Mouse (Mus musculus) stomach, embryonic 16.5 days (tissue): ENCODE data around the gene Orm3. TPM values are rescaled to one million over a fixed set of nuclear protein-coding genes. Genes with fewer than 3 reads are reported as not detected.

Experiments used
- ATAC-seq: fragments of 200-750 bp; cut with Nextera tagmentation; 2 replicates; pipeline ENCODE4 v1.8.0; 2017; ENCODE audit warnings: moderate number of reproducible peaks, moderate TSS enrichment; ENCODE audit not compliant: insufficient read depth, low FRiP score
- H3K27ac ChIP-seq: fragments of 300-500 bp; sonication (generic); 2 replicates; pipeline ENCODE4 v1.5.1; 2014; ENCODE audit warnings: low read length
- H3K27me3 ChIP-seq: fragments of 300-500 bp; sonication (generic); 2 replicates; pipeline ENCODE4 v1.6.1; 2014; ENCODE audit warnings: low read length, control low read depth, mixed read lengths; ENCODE audit not compliant: control insufficient read depth, insufficient read depth
- H3K36me3 ChIP-seq: fragments of 300-500 bp; sonication (generic); 2 replicates; pipeline ENCODE4 v1.6.1; 2014; ENCODE audit warnings: low read length; ENCODE audit not compliant: control insufficient read depth, insufficient read depth
- H3K4me1 ChIP-seq: fragments of 300-500 bp; sonication (generic); 2 replicates; pipeline ENCODE4 v1.6.1; 2014; ENCODE audit warnings: low read length, control low read depth, mixed read lengths; ENCODE audit not compliant: control insufficient read depth, insufficient read depth
- H3K4me2 ChIP-seq: fragments of 300-500 bp; sonication (generic); 2 replicates; pipeline ENCODE4 v1.6.1; 2014; ENCODE audit warnings: low read depth, low read length, mixed read lengths
- H3K4me3 ChIP-seq: fragments of 300-500 bp; sonication (generic); replicated peaks from 2 replicates; pipeline ENCODE4 v1.5.1; 2014; ENCODE audit warnings: mild to moderate bottlenecking, low read length
- H3K9ac ChIP-seq: fragments of 300-500 bp; sonication (generic); 2 replicates; pipeline ENCODE4 v1.6.1; 2014; ENCODE audit warnings: low read length
- H3K9me3 ChIP-seq: fragments of 300-500 bp; sonication (generic); replicated peaks from 2 replicates; pipeline ENCODE4 v1.6.1; 2016; ENCODE audit warnings: low read length, control low read depth; ENCODE audit not compliant: control insufficient read depth
- WGBS: fragments of 180-500 bp; shearing (Covaris S2); extraction: QIAGEN DNeasy Blood & Tissue Kit; methylation state at CpG from one replicate; pipeline ENCODE4 v1.1.7; 2014; 5-methylcytosine and 5-hydroxymethylcytosine counted together
- polyA plus RNA-seq: library from polyadenylated mRNA; unstranded; fragments of >200 nt; fragmentation: Nextera tagmentation; extraction: Ambion mirVana; gene quantifications from 2 replicates; pipeline ENCODE4 v1.2.1, GENCODE M21; 2015

The Orm3 gene
- polyA plus RNA-seq, 1 experiment from 2014 or later = not detected

DNA sequence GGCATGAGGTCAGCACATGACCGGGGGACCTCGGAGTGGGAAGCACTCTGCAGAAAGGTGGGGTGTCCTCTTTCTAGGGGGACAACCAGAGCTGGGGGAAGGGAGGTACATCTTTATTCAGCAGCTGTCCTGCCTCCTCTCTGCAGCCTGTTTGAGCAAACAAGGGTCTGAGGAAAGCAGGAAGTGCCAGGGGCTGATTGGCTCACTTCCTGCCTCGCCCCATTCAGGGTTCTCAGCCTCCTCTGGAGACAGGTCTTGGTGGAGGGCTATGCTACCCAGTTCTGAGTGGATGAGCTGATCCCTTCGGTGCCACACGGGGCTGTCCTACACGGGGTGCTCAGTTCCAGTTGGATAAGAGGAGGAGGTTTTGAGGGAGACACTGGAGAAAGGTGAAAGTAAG, 35.4 kb downstream of the Orm3 start:
- H3K27me3 ChIP-seq = no peaks in the 10 kb centered on the region
- no peak overlapping the region for H3K27ac ChIP-seq
- ATAC-seq = no peak
- H3K4me2 ChIP-seq = no peak overlapping the region
- H3K36me3 ChIP-seq = 0 out of 2 replicates have a peak, but pooled peaks cover 6% of the 10 kb centered on the region
- WGBS = 77% methylated on average over 6 of the region's 6 CpGs
- H3K4me1 ChIP-seq = no peaks in the 10 kb centered on the region; the same call in 1 of the 2 replicates
- H3K9me3 ChIP-seq = no peaks in the 10 kb centered on the region
- H3K9ac ChIP-seq = no peak overlapping the region
- H3K4me3 ChIP-seq = no peak overlapping the region

DNA sequence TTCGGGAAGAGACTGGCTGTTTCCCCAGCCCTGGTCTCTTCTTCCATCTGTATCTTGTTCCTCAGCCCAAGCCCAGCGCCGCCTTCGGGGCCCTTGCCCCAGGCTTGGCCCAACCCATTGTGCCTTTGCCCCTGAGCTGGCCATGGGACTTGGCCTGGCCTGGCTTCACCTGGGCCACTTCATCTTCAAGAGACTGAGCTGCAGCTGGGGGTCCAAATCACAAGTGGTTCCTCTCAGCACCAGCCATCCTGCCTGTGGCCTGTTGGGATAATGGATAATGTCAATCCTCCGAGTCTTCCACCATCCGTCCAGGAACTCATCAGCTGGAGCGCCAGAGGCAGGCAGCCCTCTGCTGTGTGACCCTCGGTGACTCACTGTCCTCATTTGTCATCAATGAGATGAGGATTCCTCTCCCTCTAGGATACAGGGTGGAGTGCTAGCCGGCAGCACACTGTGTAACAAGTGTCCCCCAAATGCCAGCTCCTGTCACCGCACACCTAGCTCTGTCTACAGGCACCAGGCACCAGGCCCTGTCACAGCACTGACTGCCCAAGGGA, 42.1 kb downstream of the Orm3 start:
- H3K27ac ChIP-seq = no peak overlapping the region

DNA sequence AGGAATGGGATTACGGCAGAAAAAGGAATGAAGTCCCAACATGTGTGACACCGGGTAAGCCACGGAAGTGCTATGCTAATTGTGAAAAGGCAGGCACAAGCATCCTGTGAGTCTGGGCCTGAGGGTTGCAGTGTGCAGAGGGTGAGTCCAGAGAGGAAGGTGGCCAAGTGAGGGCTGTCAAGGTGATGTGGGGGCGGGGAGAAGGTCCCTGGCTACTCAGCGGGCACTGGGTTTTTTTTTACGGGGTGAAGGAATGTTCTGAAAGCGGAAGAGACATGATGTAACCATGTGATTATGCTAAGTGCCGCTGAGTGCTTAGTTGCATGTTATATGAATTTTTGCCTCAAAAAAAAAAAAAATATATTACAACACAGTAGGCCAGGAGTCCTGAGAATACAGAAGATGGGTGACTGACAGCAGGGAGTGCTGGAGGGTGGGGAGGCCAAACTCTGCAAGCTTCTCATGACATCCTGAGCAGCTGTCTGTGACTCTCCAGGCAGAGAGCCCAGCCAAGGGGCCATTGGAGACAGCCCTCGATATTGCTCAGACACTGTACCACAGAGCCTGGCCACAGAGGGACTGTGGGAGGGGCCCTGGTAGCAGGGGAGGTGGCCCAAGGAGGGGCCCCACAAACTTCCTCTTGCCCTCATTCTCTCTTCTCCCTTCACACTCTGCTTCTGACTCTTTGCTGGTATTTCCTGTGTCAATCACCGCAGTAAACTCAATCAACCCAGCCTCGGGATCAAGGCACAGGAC, 43.1 kb downstream of the Orm3 start:
- Histone ChIP-seq H3K9me3 (no peaks in the 10 kb centered on the region), H3K4me2 (0 out of 2 replicates have a peak overlapping the region, but pooled peaks have one; percentile 16), H3K27ac (peak overlapping the region; percentile 62; the same call in 1 of the 2 replicates), H3K36me3 (0 out of 2 replicates have a peak, but pooled peaks cover 4% of the 10 kb centered on the region), H3K4me3 (no peak overlapping the region; the same call in 1 of the 2 replicates), H3K4me1 (peaks cover 31% of the 10 kb centered on the region), H3K27me3 (no peaks in the 10 kb centered on the region), H3K9ac (peak overlapping the region; percentile 47; the same call in 1 of the 2 replicates)
- ATAC-seq = no peak
- 57% methylated on average over 11 of the region's 11 CpGs for WGBS

More for the DNA sequence above, 42.1 kb downstream of the Orm3 start:
- Histone ChIP-seq H3K9ac (no peak overlapping the region), H3K4me1 (peaks cover 23% of the 10 kb centered on the region), H3K4me2 (no peak overlapping the region), H3K27me3 (no peaks in the 10 kb centered on the region), H3K9me3 (no peaks in the 10 kb centered on the region), H3K4me3 (no peak overlapping the region), H3K36me3 (0 out of 2 replicates have a peak, but pooled peaks cover 6% of the 10 kb centered on the region)
- 77% methylated on average over 10 of the region's 10 CpGs for WGBS
- no peak for ATAC-seq

DNA sequence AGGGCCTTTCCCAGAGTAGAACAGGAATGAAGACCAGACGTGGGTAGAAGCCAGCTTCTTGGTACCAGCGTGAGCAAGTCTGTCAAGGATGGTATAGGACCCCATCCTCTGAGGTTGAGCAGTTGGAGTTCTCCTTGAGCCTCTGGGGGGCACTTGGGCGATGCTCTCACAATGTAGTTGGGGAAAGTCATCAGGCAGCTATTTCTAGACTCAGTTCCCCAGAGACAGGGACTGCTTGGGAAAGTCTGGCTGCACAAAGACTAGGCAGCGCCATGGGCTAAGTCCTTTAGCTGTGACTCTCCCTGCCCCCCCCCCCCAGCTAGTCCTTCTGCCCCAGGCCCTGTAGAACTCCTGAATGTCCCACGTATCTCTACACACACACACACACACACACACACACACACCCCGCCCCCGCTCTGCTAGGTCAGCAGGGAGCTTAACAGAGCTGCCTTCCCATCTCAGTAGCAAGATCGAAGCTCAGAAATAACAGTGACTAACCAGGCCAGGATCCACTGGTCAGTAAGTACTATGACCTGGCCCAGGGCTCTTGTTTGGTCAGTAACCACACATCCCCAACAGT, 43.8 kb downstream of the Orm3 start:
- Histone ChIP-seq H3K9ac (peak overlapping the region; percentile 47; the same call in 1 of the 2 replicates), H3K9me3 (no peaks in the 10 kb centered on the region), H3K27ac (peak overlapping the region; percentile 62; the same call in 1 of the 2 replicates), H3K4me1 (peaks cover 38% of the 10 kb centered on the region), H3K36me3 (no peaks in the 10 kb centered on the region), H3K27me3 (no peaks in the 10 kb centered on the region), H3K4me3 (no peak overlapping the region; the same call in 1 of the 2 replicates), H3K4me2 (0 out of 2 replicates have a peak overlapping the region, but pooled peaks have one; percentile 16)
- 69% methylated on average over 8 of the region's 8 CpGs for WGBS
- ATAC-seq = no peak

DNA sequence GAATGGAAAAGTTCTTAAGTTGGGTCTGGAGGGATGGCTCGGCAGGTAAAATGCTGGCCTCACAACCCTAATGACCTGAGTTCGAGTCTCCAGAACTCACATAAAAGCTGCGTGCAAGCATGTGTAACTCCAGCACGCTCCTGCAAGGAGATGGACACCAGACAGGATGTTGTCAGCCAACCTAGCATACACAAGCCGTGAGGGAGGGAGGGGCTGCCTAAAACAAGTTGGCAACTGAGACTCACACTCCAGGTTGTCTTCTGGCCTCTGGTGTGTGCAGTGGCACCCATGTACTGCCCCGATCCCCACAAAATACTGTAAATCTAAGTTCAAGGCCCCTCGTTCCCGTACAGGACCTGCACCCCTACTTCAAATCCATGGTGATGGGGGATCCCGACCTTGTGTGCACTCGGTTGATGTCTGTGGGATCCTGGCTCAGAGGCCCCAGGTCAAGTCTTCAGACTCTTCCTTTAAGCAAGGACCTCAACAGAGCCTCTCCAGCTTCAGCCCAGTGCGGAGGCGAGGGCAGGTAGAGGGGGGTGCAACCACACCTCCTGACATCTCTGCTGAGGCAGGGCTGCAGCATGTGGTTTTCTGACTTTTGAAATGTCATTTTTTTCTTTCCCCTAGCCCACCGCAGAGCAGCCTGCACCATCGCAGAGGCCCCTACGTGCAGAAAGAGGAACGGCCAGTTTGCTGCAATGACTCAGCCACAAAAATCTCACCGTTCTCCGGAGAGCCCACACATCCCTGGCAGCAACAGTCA, 44.8 kb downstream of the Orm3 start:
- H3K4me2 ChIP-seq = 0 out of 2 replicates have a peak overlapping the region, but pooled peaks have one; percentile 10
- whole genome bisulfite sequencing = 73% methylated on average over 18 of the region's 18 CpGs
- no peak overlapping the region for H3K27ac ChIP-seq
- no peak for ATAC-seq
- H3K27me3 ChIP-seq = no peaks in the 10 kb centered on the region
- no peak overlapping the region; the same call in 1 of the 2 replicates for H3K9ac ChIP-seq
- H3K4me3 ChIP-seq = no peak overlapping the region
- H3K36me3 ChIP-seq = no peaks in the 10 kb centered on the region
- peaks cover 39% of the 10 kb centered on the region for H3K4me1 ChIP-seq
- no peaks in the 10 kb centered on the region for H3K9me3 ChIP-seq

DNA sequence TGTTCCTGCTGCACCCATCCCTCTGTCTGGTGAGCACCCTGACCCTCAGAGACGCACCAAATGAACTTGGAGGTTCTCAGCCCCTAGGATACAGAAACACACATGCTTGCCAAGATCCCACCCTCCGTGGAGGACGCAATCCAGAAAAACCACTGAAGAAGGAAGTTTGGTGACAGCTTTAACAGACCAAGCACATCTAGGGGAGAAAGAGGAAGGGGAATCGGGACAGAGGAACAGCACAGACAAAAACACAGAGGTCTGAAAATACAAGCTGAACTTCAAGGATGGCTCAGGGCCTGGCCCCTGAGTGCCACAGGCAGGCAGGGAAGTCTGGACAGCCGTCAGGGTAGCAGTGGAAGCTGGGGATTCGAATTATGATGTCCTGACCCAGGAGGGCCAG, 45.7 kb downstream of the Orm3 start:
- H3K27me3 ChIP-seq = no peaks in the 10 kb centered on the region
- no peak for ATAC-seq
- H3K36me3 ChIP-seq = no peaks in the 10 kb centered on the region
- 45% methylated on average over 6 of the region's 6 CpGs for WGBS
- peaks cover 39% of the 10 kb centered on the region for H3K4me1 ChIP-seq
- peak overlapping the region; percentile 44; the same call in 1 of the 2 replicates for H3K4me3 ChIP-seq
- peak overlapping the region; percentile 57 for H3K4me2 ChIP-seq
- peak overlapping the region; percentile 58; the same call in 1 of the 2 replicates for H3K9ac ChIP-seq
- peak overlapping the region; percentile 87 for H3K27ac ChIP-seq
- H3K9me3 ChIP-seq = no peaks in the 10 kb centered on the region

DNA sequence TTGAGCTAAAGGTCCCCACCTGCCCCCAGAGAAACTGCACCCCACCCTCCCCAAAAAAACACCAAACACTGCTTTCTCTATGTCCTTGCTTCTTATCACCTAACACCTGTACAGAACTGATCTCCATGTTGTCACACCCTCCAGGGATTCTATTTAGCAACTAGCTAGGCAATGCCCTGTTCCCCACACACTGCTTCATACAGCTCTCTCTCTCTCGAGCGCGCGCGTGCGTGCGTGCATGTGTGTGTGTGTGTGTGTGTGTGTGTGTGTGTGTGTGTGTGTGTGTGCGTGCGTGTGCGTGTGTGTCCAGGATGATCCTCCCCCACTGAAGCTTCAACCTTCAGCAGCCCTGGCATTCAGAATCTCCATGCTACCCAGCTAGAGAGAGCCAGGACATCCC, 46.1 kb downstream of the Orm3 start:
- H3K9me3 ChIP-seq = no peaks in the 10 kb centered on the region
- WGBS = 77% methylated on average over 10 of the region's 10 CpGs
- H3K9ac ChIP-seq = peak overlapping the region; percentile 58
- peak overlapping the region; percentile 44 for H3K4me3 ChIP-seq
- H3K36me3 ChIP-seq = no peaks in the 10 kb centered on the region
- H3K27me3 ChIP-seq = no peaks in the 10 kb centered on the region
- ATAC-seq = no peak
- H3K4me1 ChIP-seq = peaks cover 39% of the 10 kb centered on the region
- H3K4me2 ChIP-seq = peak overlapping the region; percentile 57
- H3K27ac ChIP-seq = peak overlapping the region; percentile 87

DNA sequence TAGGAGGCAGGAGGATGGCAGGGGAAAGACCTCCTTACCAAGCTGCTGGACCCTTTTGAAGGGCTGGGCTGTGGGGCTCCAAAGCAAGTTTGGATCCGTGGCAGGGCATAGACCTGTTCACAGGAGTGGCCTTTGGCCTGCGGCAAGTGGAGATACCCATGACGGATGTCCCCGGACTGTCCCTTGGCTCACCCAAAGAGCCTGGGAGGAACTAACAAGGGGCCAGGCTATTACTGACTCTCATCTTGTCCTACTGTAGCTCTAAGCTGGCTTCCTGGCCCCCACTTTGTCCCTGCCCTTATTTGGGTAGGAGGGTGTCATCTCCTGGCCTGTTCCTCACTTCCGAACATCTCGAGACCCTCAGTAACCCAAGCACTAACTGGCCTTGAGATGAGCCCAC, 46.6 kb downstream of the Orm3 start:
- H3K4me1 ChIP-seq = peaks cover 39% of the 10 kb centered on the region
- 24% methylated on average over 6 of the region's 6 CpGs for WGBS
- ATAC-seq = peak; percentile 5; the same call in 1 of the 2 replicates

More for the DNA sequence above, 46.6 kb downstream of the Orm3 start:
- H3K4me3 ChIP-seq = peak overlapping the region; percentile 44
- H3K9me3 ChIP-seq = no peaks in the 10 kb centered on the region
- peak overlapping the region; percentile 87 for H3K27ac ChIP-seq
- H3K36me3 ChIP-seq = no peaks in the 10 kb centered on the region
- peak overlapping the region; percentile 57 for H3K4me2 ChIP-seq
- H3K27me3 ChIP-seq = no peaks in the 10 kb centered on the region
- H3K9ac ChIP-seq = peak overlapping the region; percentile 58
